ENCODE assay signal across 11 mouse cellular contexts in genomic region chr11:75210093-75210492, GRCm38 (mm10). TPM values are rescaled to one million over a fixed set of nuclear protein-coding genes. Genes with fewer than 3 reads are reported as not detected.
DNase-seq lines count a peak whose midpoint lies in the region; ATAC-seq and TF ChIP-seq lines count a peak whose summit lies in the region.
"Had no signal": no experiment of that assay in that cellular context is flagged by ENCODE, and none has a peak within 500 bp of the region (broad histone marks: within the 10 kb centered on the region; RNA-seq: fewer than 3 reads in every experiment).

No protein-coding gene starts in this region.

- no peak for DNase-seq in cerebellum, adult 2 months
- no peak for DNase-seq in cerebellum, adult 9-11 months
- DNase-seq in layer of hippocampus, adult 2 months (ENCODE audit: low spot score in 2 of 2): no peak
- no peak for DNase-seq in layer of hippocampus, postnatal 36 days
- DNase-seq in gastrocnemius, postnatal 4 days (ENCODE audit: low spot score in 2 of 2): no peak
- DNase-seq in testis, postnatal 14 days (ENCODE audit: low spot score): no peak
- DNase-seq in urinary bladder, postnatal 25 days (ENCODE audit: low spot score): no peak
- DNase-seq: adrenal gland, adult 8-10 months; kidney, postnatal 36 days had no signal

- H3K4me3 ChIP-seq in cerebellum, adult 2 months (replicated peaks; ENCODE audit: insufficient read depth, low read depth, low read length): no peak overlapping the region
- H3K4me3 ChIP-seq in layer of hippocampus, adult 2 months: no peak overlapping the region

- H3K27me3 ChIP-seq in cerebellum, adult 2 months (ENCODE audit: control insufficient read depth, insufficient read depth, low read length): no peaks in the 10 kb centered on the region

- ATAC-seq in megakaryocyte progenitor cell, adult 5-6 weeks (replicated peaks; ENCODE audit: poor library complexity): peak; percentile 23; the same call in 1 of the 2 replicates

- TF ChIP-seq CTCF in cerebellum, adult 2 months (IDR thresholded peaks at IDR 0.05; ENCODE audit: borderline replicate concordance, insufficient read depth, low read depth, low read length): no peak
- TF ChIP-seq CTCF in layer of hippocampus, adult 2 months (conservative IDR thresholded peaks at IDR 0.05): no peak

- H3K4me1 ChIP-seq in cerebellum, adult 2 months (ENCODE audit: control insufficient read depth, insufficient read depth, low read length): peaks cover 62% of the 10 kb centered on the region

- peak overlapping the region; percentile 10 for H3K27ac ChIP-seq in cerebellum, adult 2 months (ENCODE audit: insufficient read depth, low read length)
- H3K27ac ChIP-seq in layer of hippocampus, adult 2 months: peak overlapping the region; percentile 88
- H3K27ac ChIP-seq: stomach, postnatal 0 days had no signal

- no peak for TF ChIP-seq POLR2A in cerebellum, adult 2 months (IDR thresholded peaks at IDR 0.05; ENCODE audit: borderline replicate concordance, insufficient read depth, low read length)

- WGBS in cerebellum, adult 2 months: 78% methylated on average over 4 of the region's 4 CpGs

RNA-seq across cellular contexts. Expression of gene Rtn4rl1, which starts 16.5 kb away (rescaled TPM):
- 23.9 and 28.6 TPM in 2 replicates for polyA plus RNA-seq in cerebellum, adult 2 months (2012; rRNA removed)
- 100 to 1,000 TPM; 104 to 110 TPM for total RNA-seq in layer of hippocampus, adult 2 months (2021)
- total RNA-seq in layer of hippocampus, postnatal 36 days (2021): 100 to 1,000 TPM; 103 to 107 TPM
- total RNA-seq in megakaryocyte progenitor cell, adult 5-6 weeks (2015): 0.49 and 1.1 TPM in 2 replicates
- 0.20 and 0.42 TPM in 2 replicates for total RNA-seq in megakaryocyte progenitor cell, adult 5-6 weeks (2017)
- total RNA-seq in gastrocnemius, postnatal 4 days (2021): 1 to 10 TPM; 4.2 to 5.0 TPM

RNA-seq across cellular contexts. Expression of gene Dph1, which starts 19.1 kb away (rescaled TPM):
- polyA plus RNA-seq in cerebellum, adult 2 months (2012; rRNA removed): 18.6 and 19.3 TPM in 2 replicates
- total RNA-seq in layer of hippocampus, adult 2 months (2021): 10 to 100 TPM; 30.7 to 31.4 TPM
- 10 to 100 TPM; 33.4 to 33.9 TPM for total RNA-seq in layer of hippocampus, postnatal 36 days (2021)
- total RNA-seq in megakaryocyte progenitor cell, adult 5-6 weeks (2015): 3.3 and 7.4 TPM in 2 replicates
- 9.2 and 9.5 TPM in 2 replicates for total RNA-seq in megakaryocyte progenitor cell, adult 5-6 weeks (2017)
- 10 to 100 TPM in 1 of 2 experiments, 1 to 10 TPM in 1; 10.0 to 11.4 TPM for total RNA-seq in gastrocnemius, postnatal 4 days (2021)

RNA-seq across cellular contexts. Expression of gene Ovca2, which starts 31.5 kb away (rescaled TPM):
- 15.3 and 16.3 TPM in 2 replicates for polyA plus RNA-seq in cerebellum, adult 2 months (2012; rRNA removed)
- 10 to 100 TPM; 19.3 to 22.4 TPM for total RNA-seq in layer of hippocampus, adult 2 months (2021)
- total RNA-seq in layer of hippocampus, postnatal 36 days (2021): 10 to 100 TPM; 18.0 to 19.9 TPM
- 20.8 and 26.3 TPM in 2 replicates for total RNA-seq in megakaryocyte progenitor cell, adult 5-6 weeks (2015)
- total RNA-seq in megakaryocyte progenitor cell, adult 5-6 weeks (2017): 14.5 and 16.5 TPM in 2 replicates
- total RNA-seq in gastrocnemius, postnatal 4 days (2021): 1 to 10 TPM; 6.6 to 6.8 TPM

RNA-seq across cellular contexts. Expression of gene Hic1, which starts 40.8 kb away (rescaled TPM):
- polyA plus RNA-seq in cerebellum, adult 2 months (2012; rRNA removed): 3.0 and 3.7 TPM in 2 replicates
- 1 to 10 TPM; 3.8 to 3.9 TPM for total RNA-seq in layer of hippocampus, adult 2 months (2021)
- 1 to 10 TPM; 2.8 to 3.6 TPM for total RNA-seq in layer of hippocampus, postnatal 36 days (2021)
- total RNA-seq in megakaryocyte progenitor cell, adult 5-6 weeks (2015): 0.02 TPM in 1 of 2 replicates, not detected in the other
- total RNA-seq in megakaryocyte progenitor cell, adult 5-6 weeks (2017): not detected in 2 replicates
- 10 to 100 TPM; 42.7 to 48.8 TPM for total RNA-seq in gastrocnemius, postnatal 4 days (2021)

Comparison
In these comparisons a context has a peak if more than half of its experiments do, and no peak if none do; other contexts are left out.
1. RNA of gene Rtn4rl1, which starts 16.5 kb away (total RNA-seq): 104 to 110 TPM in layer of hippocampus, adult 2 months and 103 to 107 TPM in layer of hippocampus, postnatal 36 days; 4.2 to 5.0 TPM in gastrocnemius, postnatal 4 days and 0.20 to 1.1 TPM in megakaryocyte progenitor cell, adult 5-6 weeks; every median in the first group is over 10 times any median in the second.